Mouse (Mus musculus) 3T3-L1 (cell line): ENCODE results near the gene Ehd2.
A peak's percentile ranks its signal among the peaks of the same experiment; 100 is the strongest.
"Not testable (repeated sequence)": the region's sequence is repeated elsewhere in the genome, so short reads cannot be mapped to it uniquely, and the experiment has no call there.

Experiments used
- DNase-seq: peaks from one replicate; pipeline ENCODE4 v3.0.0-alpha.2; 2015; ENCODE audit warnings: low read depth, low spot score

Ehd2 gene

DNA sequence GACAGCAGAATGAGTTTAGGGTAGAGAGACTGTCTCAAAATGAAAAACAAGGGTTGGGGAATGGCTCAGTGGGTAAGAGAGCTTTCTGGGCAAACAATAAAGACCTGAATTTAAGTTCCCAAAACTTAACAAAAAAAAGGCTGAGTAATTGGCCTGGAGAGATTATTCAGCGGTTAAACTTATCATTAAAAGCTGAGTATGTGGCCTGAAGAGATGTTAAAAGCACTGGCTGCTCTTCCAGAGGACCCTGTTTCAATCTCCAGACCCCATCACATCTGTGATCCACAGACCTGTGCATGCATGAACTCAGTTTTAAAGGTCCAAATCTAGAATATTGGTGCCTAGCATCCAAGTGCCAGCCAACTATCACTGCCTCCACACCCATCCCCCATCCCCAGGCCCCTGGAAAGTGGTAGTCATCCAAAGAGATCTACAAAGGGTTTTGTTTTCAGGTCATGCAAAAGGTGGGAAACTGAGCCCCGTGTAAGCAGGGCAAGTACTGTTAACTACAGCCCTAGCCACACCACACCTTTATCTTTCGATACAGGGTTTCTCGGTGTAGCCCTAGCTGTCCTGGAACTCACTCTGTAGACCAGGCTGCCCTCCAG is 19.6 kb downstream of the Ehd2 start:
- DNase-seq, result no peak

DNA sequence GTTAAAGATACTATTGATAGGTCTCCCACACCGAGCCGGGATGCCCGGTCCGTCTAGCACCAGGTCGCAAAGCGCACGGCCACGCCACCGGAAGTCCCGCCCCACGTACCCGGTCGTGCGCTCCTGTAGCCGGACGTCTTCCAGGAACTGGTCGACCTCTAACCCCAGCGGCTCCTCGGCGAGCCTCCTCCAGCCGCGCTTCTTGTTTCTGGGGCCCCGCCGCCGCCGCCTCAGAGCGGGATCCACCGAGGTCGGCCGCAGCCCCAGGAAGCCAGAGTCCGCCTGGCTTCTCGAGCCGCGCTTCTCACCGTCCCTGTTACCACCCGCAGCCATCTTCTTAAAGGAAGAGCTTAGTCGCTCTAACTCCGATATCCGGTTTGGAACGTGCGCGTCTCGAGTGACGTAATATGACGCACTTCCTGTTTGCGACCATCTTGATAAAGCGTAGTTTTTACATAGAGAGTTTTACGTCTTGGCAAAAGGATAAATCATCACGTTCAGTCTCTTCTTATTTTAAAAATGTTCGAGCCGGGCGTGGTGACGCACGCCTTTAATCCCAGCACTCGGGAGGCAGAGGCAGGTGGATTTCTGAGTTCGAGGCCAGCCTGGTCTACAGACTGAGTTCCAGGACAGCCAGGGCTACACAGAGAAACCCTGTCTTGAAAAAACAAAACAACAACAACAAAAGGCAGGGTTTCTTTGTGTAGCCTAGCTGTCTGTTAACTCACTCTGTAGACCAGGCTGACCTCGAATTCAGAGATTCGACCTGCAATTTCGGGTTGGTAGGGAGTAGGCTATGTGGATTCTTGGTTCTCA is 21.4 kb downstream of the Ehd2 start, which contains the start of gene Nop53:
Gene Nop53, minus strand, starts transcription at position 354 of the 816 bp plus-strand sequence.
- DNase-seq, result peak; percentile 97

DNA sequence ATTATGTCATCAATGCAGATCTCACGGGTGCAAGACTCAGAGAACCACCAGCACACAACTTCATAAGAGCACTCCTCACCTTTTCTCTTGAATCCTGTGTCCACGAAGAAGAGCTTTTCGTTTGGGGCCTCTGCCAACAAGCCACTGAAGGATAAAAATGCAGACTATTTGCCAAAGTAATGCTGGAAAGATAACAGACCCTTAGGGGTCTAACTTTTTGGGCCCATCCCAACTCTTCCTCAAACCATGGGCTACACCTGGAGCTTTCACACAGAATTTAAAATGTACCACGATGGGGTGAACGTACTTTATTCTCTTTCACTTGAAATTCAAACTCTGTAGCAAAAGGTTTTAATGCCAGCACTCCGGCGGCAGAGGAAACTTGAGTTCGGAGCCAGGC is 22.2 kb downstream of the Ehd2 start:
- no peak for DNase-seq

DNA sequence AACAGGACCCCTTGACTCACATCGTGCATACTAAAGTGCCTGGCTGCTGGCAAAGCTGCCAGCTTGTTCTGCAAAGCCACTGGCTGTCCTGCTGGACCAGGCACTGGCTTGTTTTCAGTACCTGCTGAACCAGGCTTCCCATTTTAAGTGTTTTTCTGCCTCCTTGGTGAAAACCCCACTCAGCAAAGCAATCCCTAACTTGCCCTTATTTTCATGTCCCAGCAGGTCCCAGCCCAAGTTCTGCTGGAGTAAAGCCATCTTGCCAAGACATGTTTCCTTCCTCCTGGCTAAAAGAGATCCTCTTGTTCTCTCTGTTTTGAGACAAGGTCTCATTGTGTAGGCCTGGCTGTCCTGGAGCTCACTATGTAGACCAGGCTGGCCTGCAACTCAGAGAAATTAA is 23.1 kb downstream of the Ehd2 start:
- no peak for DNase-seq

DNA sequence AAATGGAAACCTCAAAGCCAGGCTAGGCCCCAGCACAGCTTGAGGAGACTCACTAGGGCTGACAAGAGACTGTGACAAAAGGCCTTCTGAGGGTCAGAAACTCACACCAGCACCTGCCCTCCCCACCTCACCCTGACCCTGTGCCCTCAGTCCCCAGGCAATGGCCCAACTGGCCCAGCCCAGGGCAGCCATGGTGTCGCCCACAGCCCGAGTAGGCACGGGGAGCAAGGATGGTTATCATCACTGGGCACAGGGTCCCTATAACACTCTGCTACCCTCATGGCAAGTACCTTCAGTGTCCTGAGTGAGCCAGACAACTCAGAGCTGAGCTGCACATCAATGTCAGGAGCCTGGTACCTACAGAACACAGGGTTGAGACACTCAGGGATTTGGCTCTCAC is 28.7 kb downstream of the Ehd2 start:
- no peak for DNase-seq

DNA sequence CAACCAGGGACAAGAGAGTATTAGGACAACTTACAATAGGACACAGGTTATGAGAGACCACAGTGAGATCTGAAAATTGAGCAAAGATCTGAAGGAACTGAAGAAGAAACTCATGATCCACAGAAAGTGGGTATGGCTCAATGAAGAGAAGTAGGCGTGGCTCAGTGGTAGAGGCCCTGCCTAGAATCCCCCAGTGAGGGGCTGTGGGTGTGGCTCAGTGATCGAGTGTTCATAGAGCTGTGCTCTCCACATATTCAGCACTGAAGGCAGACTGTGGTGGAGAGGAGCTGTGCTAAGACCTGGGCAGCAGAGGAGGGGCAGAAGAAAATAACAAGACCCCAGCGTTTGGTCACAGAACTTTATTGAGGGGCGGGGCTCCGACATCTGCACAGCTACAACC is 29.9 kb downstream of the Ehd2 start:
- no peak for DNase-seq

DNA sequence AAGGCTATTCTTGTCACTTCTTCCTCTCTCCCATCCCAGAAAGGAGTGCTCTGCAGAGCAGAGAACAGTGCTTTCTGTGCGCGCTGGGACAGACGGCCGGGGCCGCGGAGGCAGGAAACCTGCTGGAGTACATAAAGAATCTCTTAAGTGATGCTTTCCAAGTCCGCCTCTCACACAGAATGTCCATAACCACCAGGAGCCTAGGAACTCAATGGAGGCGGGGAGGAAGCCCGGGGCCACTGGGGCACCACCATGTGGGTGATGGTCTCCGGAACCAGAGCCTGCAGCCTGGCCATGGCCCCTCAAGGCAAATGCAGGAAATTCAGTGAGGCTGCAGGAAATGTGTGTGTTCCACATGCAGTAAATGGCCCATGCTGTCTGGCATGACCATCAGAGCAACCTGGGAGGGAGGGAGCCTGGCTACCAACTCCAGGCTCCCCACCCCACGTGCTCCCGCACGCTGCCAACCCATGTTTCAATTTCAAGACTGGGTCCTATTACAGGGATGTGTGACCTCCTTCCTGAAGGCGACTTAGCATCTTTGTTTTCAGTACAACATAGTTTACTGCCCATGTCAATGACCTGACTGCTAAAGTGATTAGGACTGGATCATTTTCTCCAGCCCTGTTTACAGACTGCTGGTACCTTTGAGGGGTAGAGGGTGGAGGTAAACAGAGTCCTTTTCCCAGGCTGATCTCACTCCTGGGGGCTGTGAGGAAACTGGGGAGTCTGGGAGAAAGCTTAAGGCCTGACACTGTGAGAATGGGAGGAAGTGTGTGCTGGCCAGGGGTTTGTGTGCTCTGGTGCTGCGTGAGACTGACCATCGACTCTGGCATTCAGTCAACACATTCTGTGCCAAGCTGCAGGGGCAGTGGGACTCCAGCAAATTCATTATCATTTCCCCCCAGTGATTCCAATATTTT is 33.7 kb downstream of the Ehd2 start:
- DNase-seq, result no peak

DNA sequence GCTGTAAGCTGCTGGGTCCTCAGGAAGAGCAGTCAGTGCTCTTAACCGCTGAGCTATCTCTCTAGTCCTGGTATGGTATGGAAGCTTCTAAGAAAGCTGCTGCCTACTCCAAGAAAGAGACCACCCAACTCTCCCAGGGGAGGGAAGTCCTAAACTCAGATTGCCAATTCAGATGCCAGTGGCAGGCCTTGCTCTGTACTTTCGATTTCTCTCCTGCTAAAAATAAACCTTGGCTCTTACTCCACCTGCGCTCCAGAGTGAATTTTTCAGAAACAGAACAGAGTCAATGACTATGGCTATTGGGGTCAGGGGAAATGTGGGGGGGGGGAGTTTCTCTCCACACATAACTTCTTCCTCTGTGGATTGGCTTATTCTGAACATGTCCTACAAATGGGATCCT is 35.7 kb downstream of the Ehd2 start:
- DNase-seq, result no peak

DNA sequence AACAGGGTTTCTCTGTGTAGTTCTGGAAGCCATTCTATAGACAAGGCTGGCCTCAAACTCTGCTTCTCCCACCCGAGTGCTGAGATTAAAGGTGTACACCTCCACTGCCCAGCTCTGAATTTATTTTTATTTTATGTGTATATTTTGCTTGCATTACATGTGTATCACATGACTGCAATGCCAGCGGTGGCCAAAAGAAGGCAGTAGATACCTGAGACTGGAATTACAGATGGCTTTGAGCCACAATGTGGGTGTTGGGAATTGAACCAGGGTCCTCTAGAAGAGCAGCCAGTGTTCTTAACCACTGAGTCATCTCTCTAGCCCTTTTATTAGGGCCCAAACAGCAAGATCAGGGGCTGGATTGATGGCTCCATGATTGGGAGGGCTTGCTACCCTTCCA is 36.8 kb downstream of the Ehd2 start:
- DNase-seq, result peak; percentile 39

DNA sequence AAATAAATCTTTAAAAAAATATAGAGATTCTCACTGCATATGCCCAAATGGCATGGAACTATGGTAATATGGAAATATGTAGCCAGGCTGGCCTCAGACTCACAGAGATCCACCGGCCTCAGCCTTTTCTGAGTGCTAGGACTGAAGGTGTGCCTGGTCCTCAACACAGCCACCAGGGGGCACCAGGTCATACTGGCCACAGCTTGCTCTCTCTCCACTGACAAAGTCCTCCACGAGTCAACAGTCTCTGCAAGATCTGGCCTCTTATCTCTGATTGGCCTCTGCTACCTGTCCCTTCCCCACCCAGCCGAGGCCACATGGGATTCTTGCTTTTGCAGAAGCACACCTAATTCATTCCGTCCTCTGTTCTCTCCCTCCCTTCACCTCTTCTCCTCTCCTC is 37.5 kb downstream of the Ehd2 start:
- peak; percentile 71 for DNase-seq

DNA sequence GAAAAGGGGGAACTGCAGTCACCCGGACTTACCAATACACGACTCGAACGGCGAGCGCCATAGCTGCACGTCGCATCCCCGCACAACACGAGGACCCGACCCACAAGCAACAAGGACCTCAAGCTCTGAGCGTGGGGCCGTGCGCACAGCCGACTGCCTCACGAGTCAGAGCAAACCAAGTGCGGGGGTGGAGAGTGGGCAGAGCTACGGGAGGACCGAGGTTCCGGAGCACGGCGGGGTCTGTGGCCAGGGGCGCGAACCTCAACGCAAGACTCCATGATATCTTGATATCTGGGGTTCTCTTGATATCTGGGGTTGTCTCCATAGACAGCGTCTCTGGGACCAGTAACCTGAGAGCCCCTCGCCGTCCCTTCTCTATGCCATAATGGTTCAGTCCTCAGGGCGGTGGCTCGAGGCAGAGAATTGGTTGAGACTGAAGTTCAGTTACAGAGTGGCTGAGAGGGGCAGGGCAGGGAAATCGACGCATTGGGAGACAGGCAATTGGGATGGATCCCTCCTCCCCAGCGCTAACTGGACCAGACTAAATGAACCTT is 45.1 kb downstream of the Ehd2 start, which contains the start of gene Selenow:
Gene Selenow, minus strand, starts transcription at position 183 of the 554 bp plus-strand sequence.
- DNase-seq, result peak; percentile 88

DNA sequence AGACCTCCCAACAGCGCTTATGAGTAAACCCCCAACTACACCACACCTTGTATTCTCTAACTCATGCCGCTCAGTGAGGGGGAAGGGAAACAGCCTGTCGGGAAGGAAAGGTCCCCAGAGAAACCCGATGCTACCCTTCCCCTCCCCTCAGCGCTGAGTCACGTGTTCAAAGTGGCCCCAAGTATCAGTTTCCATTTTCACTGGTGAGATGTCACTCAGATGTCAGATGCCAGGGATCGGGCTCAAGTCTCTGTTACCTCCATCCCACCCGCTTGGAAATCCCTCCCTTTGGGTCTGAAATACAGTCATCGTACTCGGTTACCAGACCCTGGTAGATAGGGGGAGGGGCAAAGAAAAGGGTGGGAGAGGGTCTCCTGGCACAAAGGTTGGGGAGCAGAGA is 45.6 kb downstream of the Ehd2 start:
- peak; percentile 55 for DNase-seq

DNA sequence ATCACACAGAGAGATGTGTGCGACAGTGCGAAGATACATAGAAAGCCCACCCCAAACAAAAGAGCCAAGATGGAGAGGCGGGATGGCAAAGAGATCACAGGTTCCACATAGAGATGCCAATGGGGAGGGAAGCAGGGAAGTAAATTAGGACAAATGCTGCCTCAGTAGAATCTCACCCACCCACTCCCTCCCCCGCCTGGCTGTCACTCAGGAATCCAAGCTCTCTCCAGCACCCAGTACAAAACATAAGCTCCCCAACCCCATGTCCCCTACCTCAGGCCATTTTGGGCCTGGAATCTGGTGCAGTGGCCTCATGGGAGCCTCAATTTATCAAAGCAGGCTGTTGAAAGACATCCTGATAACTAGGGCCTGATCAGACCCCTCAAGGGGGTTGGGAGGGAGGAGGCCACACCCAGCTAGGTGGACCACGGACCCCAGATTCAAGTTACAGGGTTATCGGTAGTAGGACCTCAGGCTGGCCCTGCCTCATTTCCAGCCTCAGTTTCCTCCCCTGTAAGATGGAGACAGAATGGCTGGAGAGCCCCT is 46.6 kb downstream of the Ehd2 start:
- no peak for DNase-seq

DNA sequence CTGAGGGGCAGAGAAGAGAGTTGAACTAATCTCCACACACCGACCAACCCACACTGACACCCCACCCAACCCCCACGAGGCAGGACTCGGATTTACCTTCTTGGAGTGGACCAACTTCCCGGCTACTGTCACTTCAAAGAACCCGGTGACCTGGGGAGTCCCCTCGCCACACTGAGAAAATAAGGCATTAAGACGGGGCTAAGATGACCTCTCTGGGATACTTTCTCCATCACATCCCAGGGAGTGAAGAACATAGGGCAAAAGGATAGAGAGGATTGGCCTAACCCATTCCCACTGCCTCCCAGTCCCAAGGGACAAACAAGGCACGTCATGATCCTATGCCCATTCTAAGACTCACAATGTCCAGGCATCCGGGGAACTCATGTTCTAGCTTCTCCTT is 47.4 kb downstream of the Ehd2 start:
- DNase-seq, result no peak

DNA sequence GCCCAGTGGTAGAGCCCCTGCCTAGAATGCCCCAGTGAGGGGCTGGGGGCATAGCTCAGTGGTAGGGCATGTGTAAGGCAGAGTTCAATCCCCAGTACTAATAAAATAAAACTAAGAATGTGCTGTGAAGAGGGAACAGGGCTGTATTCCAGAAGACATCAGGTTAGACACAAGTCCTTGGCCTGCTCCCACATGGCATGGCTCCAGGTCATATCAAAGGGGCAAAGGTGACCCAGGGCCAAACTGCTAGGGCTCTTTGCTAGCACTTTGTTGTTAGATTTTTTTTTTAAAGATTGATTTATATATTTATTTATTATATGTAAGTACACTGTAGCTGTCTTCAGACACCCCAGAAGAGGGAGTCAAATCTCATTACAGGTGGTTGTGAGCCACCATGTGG is 49.0 kb downstream of the Ehd2 start:
- no peak for DNase-seq

DNA sequence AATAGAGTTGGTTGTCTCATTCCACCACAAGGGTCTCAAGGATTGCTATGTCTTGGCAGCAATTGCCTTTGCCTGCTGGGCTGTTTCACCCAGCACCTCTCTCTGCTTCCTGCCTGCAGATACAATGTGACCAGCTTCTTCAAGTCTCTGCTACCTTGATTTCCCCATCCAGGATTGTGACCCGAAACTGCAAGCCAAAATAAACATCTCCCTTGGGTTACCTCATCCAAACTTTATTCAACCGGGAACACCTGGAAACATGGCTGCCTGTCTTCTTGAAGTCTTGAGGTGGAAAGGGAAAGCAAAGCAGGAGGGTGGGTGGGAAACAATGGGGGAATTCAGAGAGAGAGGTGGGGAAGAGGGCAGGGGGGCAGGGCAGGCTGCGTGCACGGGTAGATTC is 50.4 kb downstream of the Ehd2 start:
- DNase-seq, result no peak

DNA sequence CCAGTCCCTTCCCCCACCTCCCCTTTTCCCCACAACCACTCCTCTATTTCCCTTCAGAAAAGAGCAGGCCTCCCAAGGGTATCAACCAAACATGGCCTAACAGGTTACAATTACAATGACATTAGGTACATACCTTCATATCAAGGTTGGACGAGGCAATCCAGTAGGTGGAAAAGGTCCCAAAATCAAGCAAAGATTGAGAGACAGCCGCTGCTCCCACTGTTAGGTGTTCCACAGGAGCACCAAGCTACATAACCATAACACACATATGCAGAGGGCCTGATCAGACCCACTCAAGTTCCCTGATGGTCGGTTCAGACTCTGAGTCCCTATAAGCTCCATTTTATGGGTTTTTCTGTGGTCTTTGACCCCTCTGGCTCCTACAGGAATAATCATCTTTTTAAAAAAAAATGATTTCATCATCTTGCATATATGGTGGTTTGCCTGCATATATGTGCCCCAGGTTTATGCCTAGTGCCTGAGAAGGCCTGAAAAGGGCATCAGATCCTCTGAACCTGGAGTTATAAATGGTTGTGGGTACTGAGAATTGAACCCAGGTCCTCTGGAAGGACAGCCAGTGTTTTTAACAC is 51.1 kb downstream of the Ehd2 start:
- no peak for DNase-seq

DNA sequence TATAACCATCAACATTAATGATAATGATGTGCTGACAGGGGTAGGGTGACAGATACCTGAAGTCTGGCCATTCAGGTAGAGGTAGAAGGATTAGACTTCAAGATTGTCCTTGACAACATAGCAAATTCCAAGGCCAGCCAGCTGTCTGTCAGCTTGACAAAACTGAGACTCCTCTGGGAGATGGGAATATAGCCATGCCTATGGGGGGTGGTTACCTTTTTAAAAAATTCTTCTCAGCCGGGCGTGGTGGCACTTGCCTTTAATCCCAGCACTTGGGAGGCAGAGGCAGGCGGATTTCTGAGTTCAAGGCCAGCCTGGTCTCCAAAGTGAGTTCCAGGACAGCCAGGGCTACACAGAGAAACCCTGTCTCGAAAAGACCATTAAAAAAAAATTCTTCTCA is 51.7 kb downstream of the Ehd2 start:
- DNase-seq, result not testable (repeated sequence)

DNA sequence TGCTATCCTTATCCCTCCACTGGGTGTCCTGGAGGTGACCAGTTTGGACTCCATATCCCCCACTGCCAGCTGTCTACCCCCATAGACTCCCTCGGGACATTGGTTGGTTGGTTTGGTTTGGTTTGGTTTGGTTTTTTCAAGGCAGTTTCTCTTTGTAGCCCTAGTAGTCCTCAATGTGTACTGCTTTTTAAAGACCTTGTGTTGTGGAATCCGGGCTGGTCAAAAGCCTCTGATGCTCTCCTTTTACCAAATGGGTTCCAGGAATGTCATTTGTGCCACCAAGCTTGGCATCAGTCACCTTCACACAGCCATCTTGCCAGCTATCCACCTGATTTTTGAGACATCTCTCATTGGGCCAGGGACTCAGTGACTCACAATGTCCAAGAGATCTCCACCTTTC is 52.6 kb downstream of the Ehd2 start:
- DNase-seq, result no peak

DNA sequence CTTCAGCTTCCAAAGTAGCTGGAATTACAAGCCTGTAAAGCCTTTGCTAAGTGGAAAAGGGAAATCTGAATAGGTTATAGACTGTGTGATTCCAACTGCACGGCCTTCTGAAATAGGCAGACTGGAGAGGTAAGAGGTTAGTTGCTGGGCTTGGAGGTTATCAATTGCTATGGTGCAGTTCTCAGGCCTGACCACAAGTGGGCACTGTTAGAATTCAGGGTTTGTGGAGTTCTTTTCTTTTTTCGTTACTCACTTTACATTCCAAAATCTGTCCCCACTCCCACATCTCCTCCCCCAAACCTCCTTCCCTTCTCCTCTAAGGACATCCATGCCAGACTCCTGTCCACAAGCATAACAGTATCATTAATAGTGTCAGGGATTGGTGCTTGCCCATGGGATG is 53.1 kb downstream of the Ehd2 start:
- peak; percentile 63 for DNase-seq

DNA sequence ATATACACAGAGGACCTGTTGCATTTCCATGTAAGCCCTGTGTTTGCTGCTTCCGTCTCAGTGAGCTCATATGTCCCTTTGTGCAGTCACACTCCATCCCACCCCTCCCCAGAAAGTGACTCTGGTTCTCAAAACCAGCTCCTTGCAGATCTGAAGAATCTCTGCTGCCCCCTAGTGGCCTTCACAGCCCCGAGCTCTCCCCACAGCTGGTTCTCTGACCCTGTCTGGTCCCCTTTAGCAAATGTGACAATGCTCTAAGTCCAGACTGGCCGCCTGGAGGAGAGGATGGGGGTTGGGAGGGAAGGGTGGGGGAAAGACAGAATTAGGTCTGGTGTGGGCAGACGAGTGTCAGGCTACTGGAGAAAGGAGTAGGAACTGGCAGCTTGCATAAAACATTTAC is 55.2 kb downstream of the Ehd2 start:
- DNase-seq, result peak; percentile 80
